Mouse (Mus musculus): ENCODE results near the gene Gm7861.
"Not testable (repeated sequence)": the region's sequence is repeated elsewhere in the genome, so short reads cannot be mapped to it uniquely, and the experiment has no call there.

The Gm7861 gene

GRCm38 (mm10) chr8:21594408-21594807 is at the start of gene Gm7861:
TSS of gene Gm7861 (minus strand) at chr8:21594508.
- DNase-seq: not testable (repeated sequence)

- DNase-seq: not testable (repeated sequence)
Measured at GRCm38 (mm10) chr8:21617883-21618282, 23.6 kb upstream of the Gm7861 start, which contains the start of gene Defa26. TSS of gene Defa26 (plus strand) at chr8:21618183.

- DNase-seq: not testable (repeated sequence)
Measured at GRCm38 (mm10) chr8:21582706-21583105, 11.6 kb downstream of the Gm7861 start, which contains the start of gene Defa28. TSS of gene Defa28 (plus strand) at chr8:21583006.

- DNase-seq: not testable (repeated sequence)
Measured at GRCm38 (mm10) chr8:21565086-21565485, 29.2 kb downstream of the Gm7861 start, which contains the start of gene Defa37. TSS of gene Defa37 (plus strand) at chr8:21565386.

All from cerebellum, adult 9-10 months (tissue).